Mouse (Mus musculus) myocyte (in vitro differentiated cells): ENCODE data around the gene Spag5.

Source experiments
- CEBPB ChIP-seq: IDR thresholded peaks from 2 replicates; pipeline ENCODE4 v1.6.1; 2011; ENCODE audit warnings: mild to moderate bottlenecking, moderate library complexity; ENCODE audit not compliant: poor library complexity, insufficient read depth, severe bottlenecking
- E2F4 ChIP-seq: IDR thresholded peaks from one replicate; pipeline ENCODE4 v1.6.1; 2011; ENCODE audit warnings: mild to moderate bottlenecking, control low read depth, moderate library complexity; ENCODE audit not compliant: insufficient read depth
- MAX ChIP-seq: IDR thresholded peaks from one replicate; pipeline ENCODE4 v1.6.1; 2011; ENCODE audit warnings: low read depth, mild to moderate bottlenecking, control low read depth
- MYOD1 ChIP-seq, 3 experiments: IDR thresholded peaks; one replicate each; pipeline ENCODE4 v1.6.1; 2011; ENCODE audit warnings: control low read depth in 2 of 3, low read depth in 2 of 3, mild to moderate bottlenecking in 2 of 3, moderate library complexity in 1 of 3; ENCODE audit not compliant: insufficient read length in 2 of 3, control insufficient read depth in 1 of 3
- MYOG ChIP-seq, 3 experiments: IDR thresholded peaks; one replicate each; pipeline ENCODE4 v1.6.1; 2011; ENCODE audit warnings: control low read depth in 2 of 3, low read depth in 2 of 3, mild to moderate bottlenecking in 2 of 3; ENCODE audit not compliant: insufficient read length in 2 of 3, control insufficient read depth in 1 of 3, insufficient read depth in 1 of 3
- POLR2A ChIP-seq: IDR thresholded peaks from one replicate; pipeline ENCODE4 v1.6.1; 2011; ENCODE audit warnings: low read depth, mild to moderate bottlenecking, control low read depth, moderate library complexity; ENCODE audit not compliant: insufficient read length
- POLR2AphosphoS2 ChIP-seq: IDR thresholded peaks from one replicate; pipeline ENCODE4 v1.6.1; 2011; ENCODE audit warnings: low read depth, control low read depth; ENCODE audit not compliant: insufficient read length
- SRF ChIP-seq: IDR thresholded peaks from one replicate; pipeline ENCODE4 v1.6.1; 2011; ENCODE audit warnings: low read depth; ENCODE audit not compliant: control insufficient read depth, insufficient read length
- TCF12 ChIP-seq: IDR thresholded peaks from one replicate; pipeline ENCODE4 v1.6.1; 2011; ENCODE audit warnings: mild to moderate bottlenecking, control low read depth; ENCODE audit not compliant: poor library complexity, insufficient read depth, severe bottlenecking
- TCF3 ChIP-seq: IDR thresholded peaks from one replicate; pipeline ENCODE4 v1.6.1; 2011; ENCODE audit warnings: low read depth, control low read depth; ENCODE audit not compliant: insufficient read length
- USF1 ChIP-seq: IDR thresholded peaks from one replicate; pipeline ENCODE4 v1.6.1; 2011; ENCODE audit warnings: low read depth, mild to moderate bottlenecking, control low read depth, moderate library complexity

DNA sequence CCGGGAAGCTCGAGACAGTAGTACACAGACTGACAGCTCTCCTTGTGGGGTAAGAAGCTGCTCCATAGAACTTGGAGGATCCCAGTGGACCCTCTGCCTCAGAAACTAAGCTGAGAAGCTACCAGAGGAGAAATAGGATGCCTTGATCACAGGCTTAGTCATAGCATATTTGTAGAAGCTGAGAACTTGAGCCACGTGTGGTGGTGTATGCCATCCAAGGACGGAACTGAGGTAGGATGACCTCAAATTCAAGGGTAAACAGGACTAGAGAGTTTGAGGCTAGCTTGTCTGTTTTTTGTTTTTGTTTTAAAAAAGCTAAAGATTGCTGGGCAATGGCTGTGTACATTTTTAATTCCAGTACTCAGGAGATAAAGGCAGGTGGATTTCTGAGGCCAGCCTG is 3.9 kb downstream of the Spag5 start:
- no peak for TF ChIP-seq CEBPB
- TF ChIP-seq TCF12 = no peak
- TF ChIP-seq USF1 = peak; percentile 2
- no peak for TF ChIP-seq MYOG (IDR thresholded peaks at IDR 0.05; ENCODE audit: control insufficient read depth in 1 of 3, insufficient read depth in 1 of 3, insufficient read length in 2 of 3, low read depth in 2 of 3)
- TF ChIP-seq POLR2A = no peak
- TF ChIP-seq POLR2AphosphoS2 = no peak
- no peak for TF ChIP-seq MYOD1 (IDR thresholded peaks at IDR 0.05; ENCODE audit: control insufficient read depth in 1 of 3, insufficient read length in 2 of 3, low read depth in 2 of 3)
- TF ChIP-seq E2F4 = no peak
- no peak for TF ChIP-seq MAX
- no peak for TF ChIP-seq TCF3
- no peak for TF ChIP-seq SRF
